Mouse (Mus musculus) small intestine, adult 2 months (tissue): ENCODE data around the gene Slc9a9.

Experiments used
- CTCF ChIP-seq: fragments of 200-500 bp; IDR thresholded peaks from 2 replicates; pipeline ENCODE4 v1.5.1; 2012; ENCODE audit warnings: low read depth, mild to moderate bottlenecking, control low read depth, inconsistent platforms, low read length, moderate library complexity, mixed read lengths; ENCODE audit not compliant: insufficient replicate concordance, insufficient read length; ENCODE audit errors: extremely low read depth
- POLR2A ChIP-seq: fragments of 200-500 bp; IDR thresholded peaks from 2 replicates; pipeline ENCODE4 v1.6.1; 2012; ENCODE audit warnings: low read depth, mild to moderate bottlenecking, control low read depth, inconsistent platforms, low read length, moderate library complexity

- TF ChIP-seq CTCF (no peak), POLR2A (no peak)
Observed at GRCm38 (mm10) chr9:94701193-94701869, 31.6 kb downstream of the Slc9a9 start.
